Mouse (Mus musculus) ES-E14 (cell line): Measurements from ENCODE around the gene Rassf5. TPM values are rescaled to one million over a fixed set of nuclear protein-coding genes. Genes with fewer than 3 reads are reported as not detected.

ENCODE experiments used
- DNase-seq: peaks from one replicate; pipeline ENCODE4 v3.0.0-alpha.2; 2013; ENCODE audit warnings: low read depth, low spot score
- H3K27ac ChIP-seq: 2 replicates; pipeline ENCODE4 v1.5.1; 2012; ENCODE audit warnings: low read depth, mild to moderate bottlenecking, low read length, moderate library complexity, mixed read lengths; ENCODE audit not compliant: poor library complexity, insufficient read depth, severe bottlenecking
- H3K36me3 ChIP-seq: 2 replicates; pipeline ENCODE4 v1.6.1; 2012; ENCODE audit warnings: mild to moderate bottlenecking, low read length, moderate library complexity, mixed read lengths; ENCODE audit not compliant: control insufficient read depth, poor library complexity, insufficient read depth, severe bottlenecking
- H3K4me1 ChIP-seq, 2 experiments: fragments of 150-350 bp in 1 of 2; sonication (generic) in 1 of 2; 2 replicates each; pipeline ENCODE4 v1.6.1; 2012; ENCODE audit warnings: low read length in 2 of 2, mild to moderate bottlenecking in 1 of 2, mixed read lengths in 1 of 2; ENCODE audit not compliant: control insufficient read depth in 2 of 2, insufficient read depth in 2 of 2, poor library complexity in 1 of 2
- H3K4me3 ChIP-seq, 2 experiments: fragments of 150-350 bp in 1 of 2; sonication (generic) in 1 of 2; 2 replicates each; pipeline ENCODE4 v1.5.1; 2012; ENCODE audit warnings: low read length in 2 of 2, low read depth in 1 of 2, mild to moderate bottlenecking in 1 of 2, mixed read lengths in 1 of 2; ENCODE audit not compliant: insufficient read depth in 1 of 2, poor library complexity in 1 of 2, severe bottlenecking in 1 of 2
- H3K9ac ChIP-seq: 2 replicates; pipeline ENCODE4 v1.6.1; 2012; ENCODE audit warnings: low read depth, mild to moderate bottlenecking, low read length, mixed read lengths; ENCODE audit not compliant: poor library complexity, insufficient read depth, severe bottlenecking
- H3K9me3 ChIP-seq: fragments of 150-350 bp; sonication (generic); 2 replicates; pipeline ENCODE4 v1.6.1; 2012; ENCODE audit warnings: low read depth, mild to moderate bottlenecking, low read length; ENCODE audit not compliant: control insufficient read depth, insufficient read depth
- CHD2 ChIP-seq: IDR thresholded peaks from 2 replicates; pipeline ENCODE4 v1.6.1; 2014; ENCODE audit warnings: mild to moderate bottlenecking, low read depth, low read length, inconsistent platforms
- HCFC1 ChIP-seq: IDR thresholded peaks from 2 replicates; pipeline ENCODE4 v1.6.1; 2012; ENCODE audit warnings: low read length, inconsistent platforms, borderline replicate concordance; ENCODE audit not compliant: insufficient read depth
- MAFK ChIP-seq: IDR thresholded peaks from 2 replicates; pipeline ENCODE4 v1.6.1; 2014; ENCODE audit warnings: mild to moderate bottlenecking, low read depth, low read length, inconsistent platforms; ENCODE audit not compliant: insufficient read depth
- ZC3H11A ChIP-seq: IDR thresholded peaks from 2 replicates; pipeline ENCODE4 v1.6.1; 2012; ENCODE audit warnings: low read depth, mild to moderate bottlenecking, inconsistent platforms, low read length, borderline replicate concordance
- ZNF384 ChIP-seq: IDR thresholded peaks from 2 replicates; pipeline ENCODE4 v1.6.1; 2012; ENCODE audit warnings: low read depth, low read length, inconsistent platforms
- in situ Hi-C, 2 experiments: fragments of 600-800 bp; cut with MboI; formaldehyde crosslinking; loops; one replicate each; pipeline ENCODE4 v1.15.1; 2025; ENCODE audit warnings: low sequenced_read_pairs in 2 of 2, inconsistent platforms in 1 of 2; ENCODE audit not compliant: unreplicated experiment in 2 of 2
- total RNA-seq: library from RNA; depleted of rRNA; stranded (reverse); fragments of 300-350 nt; gene quantifications from 2 replicates; pipeline ENCODE4 v1.2.3, GENCODE M21; 2012

Gene Rassf5
- total RNA-seq, 1 experiment = 0.76 TPM

GRCm38 (mm10) chr1:131284167-131284566, 39.1 kb upstream of the Rassf5 start:
- H3K9me3 ChIP-seq = no peaks in the 10 kb centered on the region
- H3K27ac ChIP-seq = no peak overlapping the region
- TF ChIP-seq ZNF384 (no peak), MAFK (no peak), ZC3H11A (no peak)
- H3K4me1 ChIP-seq = peaks cover 0 to 5% of the 10 kb centered on the region in 2 experiments; a peak in 1 of 4 replicates
- no peak overlapping the region for H3K4me3 ChIP-seq
- DNase-seq = no peak
- in situ Hi-C loops = loop anchor here in 1 of 2 experiments (25.0 kb wide), 1 partner anchor 278 kb away; no protein-coding TSS in a partner anchor
- H3K36me3 ChIP-seq = peaks cover 3% of the 10 kb centered on the region; the same call in 1 of the 2 replicates
- H3K9ac ChIP-seq = no peak overlapping the region

GRCm38 (mm10) chr1:131281731-131282130, 36.7 kb upstream of the Rassf5 start:
- TF ChIP-seq MAFK (no peak), HCFC1 (no peak), ZNF384 (no peak), ZC3H11A (no peak)
- Histone ChIP-seq H3K9me3 (no peaks in the 10 kb centered on the region), H3K9ac (no peak overlapping the region), H3K4me1 (peaks cover 0 to 3% of the 10 kb centered on the region in 2 experiments; a peak in 1 of 4 replicates), H3K27ac (no peak overlapping the region), H3K4me3 (no peak overlapping the region), H3K36me3 (no peaks in the 10 kb centered on the region)
- in situ Hi-C loops = loop anchor here in 1 of 2 experiments (25.0 kb wide), 1 partner anchor 281 kb away; no protein-coding TSS in a partner anchor
- no peak for DNase-seq

GRCm38 (mm10) chr1:131280280-131280679, 35.2 kb upstream of the Rassf5 start:
- no peak for TF ChIP-seq ZC3H11A
- no peak for TF ChIP-seq CHD2
- no peak for TF ChIP-seq ZNF384
- no peak for TF ChIP-seq MAFK
- no peak for TF ChIP-seq HCFC1
- H3K4me3 ChIP-seq = no peak overlapping the region
- DNase-seq = no peak
- no peak overlapping the region for H3K27ac ChIP-seq
- peaks cover 0 to 6% of the 10 kb centered on the region in 2 experiments; a peak in 2 of 4 replicates for H3K4me1 ChIP-seq
- in situ Hi-C loops = loop anchor here in 1 of 2 experiments (25.0 kb wide), 1 partner anchor 282 kb away; no protein-coding TSS in a partner anchor
- no peaks in the 10 kb centered on the region for H3K9me3 ChIP-seq
- no peaks in the 10 kb centered on the region for H3K36me3 ChIP-seq
- H3K9ac ChIP-seq = no peak overlapping the region

- DNase-seq = no peak
- Histone ChIP-seq H3K27ac (no peak within 1 kb of the TSS), H3K4me1 (peaks cover 0 to 11% of the 10 kb centered on the region in 2 experiments; a peak in 2 of 4 replicates), H3K4me3 (no peak within 1 kb of the TSS), H3K9me3 (no peaks in the 10 kb centered on the region), H3K36me3 (no peaks in the 10 kb centered on the region), H3K9ac (no peak within 1 kb of the TSS)
- in situ Hi-C loops = loop anchor here in 1 of 2 experiments (25.0 kb wide), 1 partner anchor 283 kb away; no protein-coding TSS in a partner anchor
- TF ChIP-seq CHD2 (no peak), ZNF384 (no peak), HCFC1 (no peak)
Observed at GRCm38 (mm10) chr1:131279456-131279776, 34.4 kb upstream of the Rassf5 start, which contains the start of gene Ikbke. Gene Ikbke, minus strand, starts transcription at chr1:131279606.
